Mouse (Mus musculus) kidney, adult 9 months (tissue): ENCODE data around the gene 1700022I11Rik.

Source experiments
- DNase-seq: peaks from one replicate; pipeline ENCODE4 v3.0.0; 2022

Gene 1700022I11Rik

DNA sequence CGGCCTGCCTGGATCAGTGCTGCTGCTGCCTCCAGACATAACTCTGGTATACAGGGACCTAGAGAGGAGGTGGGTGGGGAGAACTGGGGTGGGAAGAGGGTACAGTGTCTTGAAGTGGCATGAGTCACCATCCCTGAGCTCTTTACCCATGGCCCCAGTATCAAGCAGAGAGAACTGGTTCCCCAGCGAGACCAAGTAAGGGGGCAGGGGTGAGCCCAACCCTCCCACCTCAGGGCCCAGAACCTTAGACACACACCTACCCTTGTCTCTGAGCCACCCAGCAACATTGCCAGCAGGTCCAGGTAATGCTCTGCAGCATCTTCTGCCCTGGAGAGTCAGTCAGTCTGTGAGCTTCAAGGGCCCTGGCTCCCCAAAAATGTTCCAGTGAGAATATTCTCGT is 35.5 kb downstream of the 1700022I11Rik start:
- DNase-seq: no peak

GRCm38 (mm10) chr4:43005765-43006164 is 36.4 kb downstream of the 1700022I11Rik start:
- DNase-seq: peak; percentile 73

DNA sequence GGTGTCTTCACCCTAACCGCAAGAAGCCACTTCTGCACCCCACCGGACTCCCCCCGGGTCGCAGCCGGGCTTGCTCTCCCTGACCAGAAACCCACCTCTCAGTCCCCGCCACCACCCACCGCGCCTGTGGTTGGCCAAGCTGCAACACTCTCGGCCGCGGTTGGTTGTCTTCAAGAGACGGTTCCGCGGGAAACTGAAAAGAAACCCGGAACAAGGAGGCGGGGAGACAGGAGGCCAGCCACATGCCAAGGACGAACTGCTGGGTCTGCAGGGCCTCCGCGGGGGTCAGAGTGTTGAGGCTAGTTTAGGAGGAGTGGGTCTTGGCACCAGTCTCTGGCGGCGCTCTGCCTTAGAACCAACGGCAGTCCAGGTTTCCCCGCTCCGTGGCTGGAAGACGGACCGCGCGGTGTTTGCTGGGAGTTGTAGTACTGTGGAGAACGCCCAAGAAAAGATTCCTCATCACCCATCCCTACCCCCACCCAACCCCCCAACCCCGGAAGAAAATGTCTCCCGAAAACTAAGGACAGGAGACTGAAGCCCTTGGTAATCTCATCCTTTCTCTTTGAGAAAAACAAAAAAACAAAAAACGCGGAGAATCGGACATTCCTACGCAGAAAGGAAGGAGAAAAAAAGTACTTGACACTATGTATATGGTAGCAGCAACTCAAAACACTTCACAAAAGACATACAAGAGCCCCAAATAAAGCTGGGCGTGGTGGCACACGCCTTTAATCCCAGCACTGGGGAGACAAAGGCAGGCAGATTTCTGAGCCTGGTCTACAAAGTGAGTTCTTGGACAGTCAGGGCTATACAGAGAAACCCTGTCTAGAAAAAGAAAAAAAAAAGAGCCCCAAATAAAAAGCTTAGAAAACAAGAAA is 41.0 kb downstream of the 1700022I11Rik start, which contains the start of gene Fancg:
TSS of gene Fancg (minus strand) at position 346 of the 878 bp plus-strand sequence.
- DNase-seq: peak; percentile 82

- DNase-seq: no peak
These were observed 42.7 kb downstream of the 1700022I11Rik start for GRCm38 (mm10) chr4:43012091-43012490.

GRCm38 (mm10) chr4:43018156-43018555 is 48.8 kb downstream of the 1700022I11Rik start:
- DNase-seq: no peak

- no peak for DNase-seq
These were observed 49.8 kb downstream of the 1700022I11Rik start for GRCm38 (mm10) chr4:43019176-43019575.

DNA sequence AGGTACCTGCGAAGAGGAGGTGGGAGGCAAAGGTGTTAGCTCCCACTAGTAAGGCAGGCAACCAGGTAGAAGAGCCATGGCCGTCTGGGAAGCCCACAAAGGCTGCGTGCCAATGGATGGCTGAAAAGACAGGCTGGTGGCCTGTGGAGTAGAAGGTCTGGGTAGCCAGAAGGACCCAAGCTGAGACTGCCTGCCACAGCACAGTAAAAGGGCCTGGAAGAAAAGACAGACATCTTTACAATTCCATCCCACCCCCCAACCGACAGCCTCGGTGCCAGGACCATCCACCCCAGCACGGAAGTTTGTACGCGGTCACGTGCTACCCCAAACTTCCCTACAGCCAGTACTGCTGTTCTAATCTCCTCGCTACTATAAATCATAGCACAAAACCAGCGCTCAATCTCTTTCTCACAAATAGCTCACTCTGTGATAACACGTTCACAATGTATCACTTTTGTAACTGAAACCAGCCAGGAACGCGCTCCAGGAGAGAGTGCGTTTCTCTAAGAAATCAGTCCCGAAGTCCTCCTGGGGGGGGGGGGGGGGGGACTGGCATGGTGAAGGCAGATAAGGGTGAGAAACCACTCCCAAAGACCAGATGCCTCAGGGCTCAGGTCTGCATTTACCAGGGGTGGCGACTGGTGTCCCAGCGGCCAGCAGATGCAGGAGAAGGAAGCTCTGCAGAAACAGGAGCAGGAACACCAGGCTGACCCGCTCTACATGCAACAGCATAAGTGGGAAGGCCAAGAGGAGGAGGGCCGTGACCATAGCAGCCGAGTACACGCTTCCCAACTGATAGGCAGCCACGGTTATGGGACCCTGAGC is 50.4 kb downstream of the 1700022I11Rik start:
- no peak for DNase-seq

DNA sequence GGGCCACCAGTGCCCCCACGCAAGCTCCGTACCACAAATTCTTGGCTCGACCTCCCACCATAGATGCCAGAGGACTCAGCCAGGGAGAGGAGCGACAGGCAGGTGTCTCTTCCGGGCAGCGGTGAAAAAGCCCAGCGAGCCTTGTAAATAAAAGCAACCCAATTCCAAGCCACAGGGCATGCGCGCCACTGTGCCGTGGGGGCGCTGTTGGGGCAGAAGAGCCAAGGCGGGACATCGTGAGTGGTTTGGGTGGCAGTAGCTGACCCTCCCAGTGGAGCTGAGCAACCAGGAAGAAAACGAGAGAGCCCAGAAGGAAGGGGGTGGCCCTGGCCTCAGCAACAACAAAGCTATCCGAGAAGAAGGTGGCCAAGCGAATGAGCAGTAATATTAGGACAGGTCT is 51.5 kb downstream of the 1700022I11Rik start:
- DNase-seq: no peak

DNA sequence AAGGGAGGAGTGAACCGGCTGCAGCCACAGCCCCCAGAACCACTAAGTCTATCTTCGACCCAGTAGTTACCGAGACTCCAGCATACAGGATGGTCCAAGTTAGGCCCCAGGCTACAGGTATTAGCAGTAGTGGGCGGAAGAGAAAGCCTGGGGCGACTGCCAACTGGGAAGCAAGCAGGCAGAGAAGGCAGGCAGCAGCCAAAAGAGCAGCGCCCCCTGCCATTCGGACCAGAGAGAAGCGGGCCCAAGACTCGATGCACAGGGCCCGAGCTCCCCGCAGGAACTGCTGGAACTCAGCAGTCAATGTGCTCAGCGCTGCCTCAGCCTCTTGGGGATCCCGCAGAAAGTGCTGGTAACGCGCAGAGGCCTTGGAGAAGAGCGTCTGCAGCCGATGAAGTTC is 51.9 kb downstream of the 1700022I11Rik start:
- DNase-seq: no peak

DNA sequence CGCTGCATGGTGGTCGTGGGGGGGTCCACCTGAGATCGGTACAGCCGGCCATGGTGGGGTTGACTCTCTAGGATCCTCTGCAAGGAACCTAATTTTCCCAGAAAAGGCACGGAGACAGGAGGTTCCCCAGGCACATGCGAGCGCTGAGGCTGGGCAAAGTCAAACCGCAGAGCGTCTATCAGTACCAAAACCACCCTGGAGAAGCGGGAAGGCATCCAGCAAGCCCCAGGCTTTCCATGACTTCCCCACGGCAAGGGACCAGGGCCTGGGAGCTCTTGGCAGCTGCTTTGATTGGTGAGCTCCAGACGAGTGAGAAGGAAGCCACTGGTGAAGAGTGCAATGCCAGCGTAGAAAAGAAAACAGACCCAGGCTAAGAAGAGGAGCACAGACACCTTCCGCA is 55.3 kb downstream of the 1700022I11Rik start:
- no peak for DNase-seq

GRCm38 (mm10) chr4:43025084-43025960 is 55.9 kb downstream of the 1700022I11Rik start, which contains the start of gene Pigo:
Gene Pigo, minus strand, starts transcription at chr4:43025819.
- peak; percentile 98 for DNase-seq

DNA sequence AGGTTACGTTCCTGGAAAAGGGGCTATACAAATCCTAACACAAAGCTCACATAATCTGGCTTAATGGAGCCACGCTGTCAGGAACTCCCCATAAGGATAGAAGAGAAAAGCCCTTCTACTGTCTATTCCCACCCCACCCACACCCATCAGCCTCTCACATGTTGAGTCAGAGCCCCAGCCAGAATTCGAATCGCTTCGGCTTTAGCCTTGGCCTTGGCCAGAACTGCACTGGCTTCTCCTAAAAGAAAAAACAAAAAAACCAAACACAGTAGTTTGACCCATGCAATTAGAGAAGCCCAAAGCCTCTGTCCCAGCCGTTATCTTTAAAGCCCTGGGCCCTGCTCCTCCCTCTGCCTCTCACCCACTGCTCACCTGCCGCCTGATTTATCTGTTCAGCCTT is 59.7 kb downstream of the 1700022I11Rik start:
- no peak for DNase-seq

DNA sequence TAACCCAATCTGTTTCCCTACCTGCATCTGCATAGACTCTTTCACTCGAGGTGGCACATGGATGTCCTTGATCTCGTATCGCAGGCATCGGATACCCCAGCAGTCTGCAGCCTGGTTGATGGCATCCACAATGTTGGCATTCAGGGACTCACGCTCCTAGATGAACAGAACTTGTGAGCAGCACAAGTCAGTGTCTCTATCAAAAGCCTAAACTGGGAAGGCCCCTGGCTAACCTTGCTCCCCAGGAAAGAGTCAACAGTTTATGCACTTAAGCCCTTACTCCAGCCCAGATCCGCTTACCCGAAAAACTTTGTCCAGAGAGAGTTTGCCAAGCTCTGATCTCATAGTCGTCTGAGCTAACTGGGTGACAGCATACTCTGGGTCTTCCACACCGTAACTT is 60.3 kb downstream of the 1700022I11Rik start:
- no peak for DNase-seq

DNA sequence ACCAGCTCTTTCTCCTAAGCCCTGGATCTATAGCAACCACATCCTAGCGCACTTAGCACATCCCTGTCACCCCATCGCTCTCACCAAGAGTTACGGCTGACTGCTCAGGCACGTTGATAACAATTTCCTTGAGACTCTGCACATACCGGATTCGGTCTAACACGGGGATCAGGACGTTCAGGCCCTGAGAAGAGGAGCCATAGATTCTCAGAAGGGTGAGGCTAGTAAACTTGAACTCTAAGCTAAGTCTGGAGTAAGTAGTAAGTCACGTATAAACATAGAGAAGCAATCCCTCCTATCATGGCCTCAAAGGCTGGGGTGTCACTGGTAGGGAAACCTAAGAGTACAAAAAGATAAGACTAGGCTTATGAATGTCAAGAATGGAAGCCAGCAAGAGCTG is 60.9 kb downstream of the 1700022I11Rik start:
- no peak for DNase-seq

- DNase-seq: peak; percentile 62
These were observed 61.4 kb downstream of the 1700022I11Rik start for GRCm38 (mm10) chr4:43030780-43031230.

- DNase-seq: peak; percentile 96
These were observed 62.0 kb downstream of the 1700022I11Rik start, which contains the start of gene Stoml2 for GRCm38 (mm10) chr4:43031237-43031995. Gene Stoml2, minus strand, starts transcription at chr4:43031710.

GRCm38 (mm10) chr4:43032501-43032900 is 63.1 kb downstream of the 1700022I11Rik start:
- no peak for DNase-seq
